In genomic region chr5:37091171-37091628, GRCm38 (mm10) we compare ENCODE assay signal across 8 mouse cellular contexts. TPM values are rescaled to one million over a fixed set of nuclear protein-coding genes. Genes with fewer than 3 reads are reported as not detected.
DNase-seq lines count a peak whose midpoint lies in the region; ATAC-seq lines count a peak whose summit lies in the region.

No protein-coding gene starts in this region.

- no peak for DNase-seq in heart, postnatal 25 days (ENCODE audit: low spot score)
- DNase-seq in R1 (ENCODE audit: low read depth, low spot score) = peak; percentile 67
- DNase-seq in embryonic facial prominence, embryonic 11.5 days (ENCODE audit: low spot score) = peak; percentile 61
- peak; percentile 69 for DNase-seq in limb, embryonic 11.5 days (ENCODE audit: low spot score)
- peak; percentile 64 for DNase-seq in testis, postnatal 10 days (ENCODE audit: low spot score)
- DNase-seq in urinary bladder, postnatal 4 days (ENCODE audit: low spot score in 2 of 2) = no peak
- DNase-seq in right cerebral cortex, adult 2 months (ENCODE audit: low spot score in 2 of 2) = no peak

- under 1% methylated on average over 47 of the region's 47 CpGs for WGBS in heart, embryonic 11.5 days (ENCODE audit: insufficient replicate concordance)
- WGBS in embryonic facial prominence, embryonic 11.5 days = under 1% methylated on average over 47 of the region's 47 CpGs
- WGBS in limb, embryonic 11.5 days = 0% methylated on average over 47 of the region's 47 CpGs

- H3K36me3 ChIP-seq in heart, embryonic 11.5 days (ENCODE audit: control insufficient read depth, insufficient read depth, low read length) = no peaks in the 10 kb centered on the region
- no peaks in the 10 kb centered on the region for H3K36me3 ChIP-seq in embryonic facial prominence, embryonic 11.5 days (replicated peaks; ENCODE audit: control insufficient read depth, insufficient read depth, low read depth, low read length)
- no peaks in the 10 kb centered on the region for H3K36me3 ChIP-seq in limb, embryonic 11.5 days (ENCODE audit: control insufficient read depth, insufficient read depth, low read length)

- peaks cover 5% of the 10 kb centered on the region; the same call in 1 of the 2 replicates for H3K4me1 ChIP-seq in heart, embryonic 11.5 days (ENCODE audit: control insufficient read depth, insufficient read depth, low read length)
- H3K4me1 ChIP-seq in embryonic facial prominence, embryonic 11.5 days (ENCODE audit: control insufficient read depth, insufficient read depth, low read length) = peaks cover 3% of the 10 kb centered on the region; the same call in 1 of the 2 replicates
- no peaks in the 10 kb centered on the region for H3K4me1 ChIP-seq in limb, embryonic 11.5 days (ENCODE audit: control insufficient read depth, insufficient read depth, low read length)

- no peaks in the 10 kb centered on the region for H3K9me3 ChIP-seq in heart, embryonic 11.5 days (replicated peaks; ENCODE audit: control insufficient read depth, low read length)
- no peaks in the 10 kb centered on the region for H3K9me3 ChIP-seq in embryonic facial prominence, embryonic 11.5 days (replicated peaks; ENCODE audit: control insufficient read depth, low read length)
- no peaks in the 10 kb centered on the region for H3K9me3 ChIP-seq in limb, embryonic 11.5 days (ENCODE audit: control insufficient read depth, low read length)

- no peak overlapping the region for H3K9ac ChIP-seq in heart, embryonic 11.5 days (ENCODE audit: low read depth, low read length)
- peak overlapping the region; percentile 44 for H3K9ac ChIP-seq in embryonic facial prominence, embryonic 11.5 days (replicated peaks; ENCODE audit: low read length)
- peak overlapping the region; percentile 40; the same call in 1 of the 2 replicates for H3K9ac ChIP-seq in limb, embryonic 11.5 days (ENCODE audit: low read length)

- peaks cover 46% of the 10 kb centered on the region for H3K27me3 ChIP-seq in heart, embryonic 11.5 days (ENCODE audit: control insufficient read depth, insufficient read depth, low read length)
- peaks cover 22% of the 10 kb centered on the region for H3K27me3 ChIP-seq in embryonic facial prominence, embryonic 11.5 days (ENCODE audit: control insufficient read depth, insufficient read depth, low read length)
- peaks cover 29% of the 10 kb centered on the region for H3K27me3 ChIP-seq in limb, embryonic 11.5 days (ENCODE audit: control insufficient read depth, insufficient read depth, low read length)

- H3K27ac ChIP-seq in heart, embryonic 11.5 days (ENCODE audit: low read depth, low read length) = no peak overlapping the region
- no peak overlapping the region for H3K27ac ChIP-seq in embryonic facial prominence, embryonic 11.5 days (replicated peaks; ENCODE audit: low read depth, low read length)
- no peak overlapping the region for H3K27ac ChIP-seq in limb, embryonic 11.5 days (replicated peaks; ENCODE audit: low read depth, low read length)

- H3K4me2 ChIP-seq in heart, embryonic 11.5 days = peak overlapping the region; percentile 71
- H3K4me2 ChIP-seq in embryonic facial prominence, embryonic 11.5 days (ENCODE audit: low read depth, low read length) = peak overlapping the region; percentile 79
- peak overlapping the region; percentile 77 for H3K4me2 ChIP-seq in limb, embryonic 11.5 days (ENCODE audit: low read depth, severe bottlenecking)

- H3K4me3 ChIP-seq in heart, embryonic 11.5 days (ENCODE audit: low read depth, low read length) = peak overlapping the region; percentile 37
- peak overlapping the region; percentile 37 for H3K4me3 ChIP-seq in embryonic facial prominence, embryonic 11.5 days (ENCODE audit: low read depth, low read length)
- peak overlapping the region; percentile 33 for H3K4me3 ChIP-seq in limb, embryonic 11.5 days (ENCODE audit: low read depth, low read length)

- no peak for ATAC-seq in heart, embryonic 11.5 days (replicated peaks; ENCODE audit: insufficient number of reproducible peaks, low FRiP score, low TSS enrichment)
- ATAC-seq in embryonic facial prominence, embryonic 11.5 days (replicated peaks; ENCODE audit: insufficient number of reproducible peaks, low FRiP score, low TSS enrichment, low read depth) = peak; percentile 62; the same call in 1 of the 2 replicates
- no peak for ATAC-seq in limb, embryonic 11.5 days (ENCODE audit: insufficient number of reproducible peaks, low FRiP score, low TSS enrichment, low read depth)

- intact Hi-C loops in heart, postnatal 25 days (cut with DNase I) = no loop called here

RNA-seq across cellular contexts. Expression of gene Gm1043, which starts 6.0 kb away (rescaled TPM):
- not detected in 2 replicates for polyA plus RNA-seq in heart, embryonic 11.5 days (2014; fragmentation: Nextera tagmentation; extraction: Ambion mirVana)
- total RNA-seq in heart, postnatal 25 days (2021) = not detected
- polyA plus RNA-seq in embryonic facial prominence, embryonic 11.5 days (2014; fragmentation: Nextera tagmentation; extraction: Ambion mirVana) = not detected in 2 replicates
- polyA plus RNA-seq in limb, embryonic 11.5 days (2014; fragmentation: Nextera tagmentation; extraction: Ambion mirVana) = not detected in 2 replicates

Comparison
In these comparisons a context has a peak if more than half of its experiments do, and no peak if none do; other contexts are left out.
1. DNase-seq: peak in R1 (single experiment), embryonic facial prominence, embryonic 11.5 days (single experiment), limb, embryonic 11.5 days (single experiment) and testis, postnatal 10 days (single experiment); none in heart, postnatal 25 days (single experiment), urinary bladder, postnatal 4 days (0 of 2) and right cerebral cortex, adult 2 months (0 of 2).
2. Peak in every context shown above with its lines, with median percentiles within 50 percentile points of each other: H3K4me2 ChIP-seq and H3K4me3 ChIP-seq.